Mouse (Mus musculus) lung, adult 18-20 months (tissue): Measurements from ENCODE around the gene Olfr351.

Source experiments
- DNase-seq, 2 experiments: peaks; one replicate each; pipeline ENCODE4 v3.0.0; 2022; ENCODE audit warnings: mixed read lengths in 2 of 2

Olfr351 gene

DNA sequence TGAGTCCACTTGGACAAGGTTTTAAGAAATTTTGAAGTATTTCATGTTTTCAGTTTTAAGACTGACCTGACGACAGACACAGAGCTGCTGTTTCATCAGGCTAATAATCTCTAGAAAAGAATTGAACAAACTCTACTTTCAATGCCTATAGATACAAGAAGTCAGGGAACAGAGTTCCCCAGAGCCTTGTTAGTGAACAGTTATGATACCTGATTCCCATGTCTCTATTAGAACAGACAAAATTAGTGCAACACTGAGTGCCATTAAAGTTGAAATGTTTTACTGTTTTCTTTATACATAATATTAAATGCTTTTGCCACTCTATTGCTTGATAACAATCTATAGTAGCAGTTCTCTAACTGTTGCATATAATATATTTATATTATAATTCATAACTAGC, at the start of gene Olfr351:
Gene Olfr351 (minus strand): TSS at position 101 of the 400 bp plus-strand sequence.
- no peak for DNase-seq

- DNase-seq = no peak
These were observed 42.9 kb upstream of the Olfr351 start, which contains the start of gene Olfr354 for GRCm38 (mm10) chr2:36905380-36905779. Gene Olfr354, plus strand, starts transcription at chr2:36905680.

DNA sequence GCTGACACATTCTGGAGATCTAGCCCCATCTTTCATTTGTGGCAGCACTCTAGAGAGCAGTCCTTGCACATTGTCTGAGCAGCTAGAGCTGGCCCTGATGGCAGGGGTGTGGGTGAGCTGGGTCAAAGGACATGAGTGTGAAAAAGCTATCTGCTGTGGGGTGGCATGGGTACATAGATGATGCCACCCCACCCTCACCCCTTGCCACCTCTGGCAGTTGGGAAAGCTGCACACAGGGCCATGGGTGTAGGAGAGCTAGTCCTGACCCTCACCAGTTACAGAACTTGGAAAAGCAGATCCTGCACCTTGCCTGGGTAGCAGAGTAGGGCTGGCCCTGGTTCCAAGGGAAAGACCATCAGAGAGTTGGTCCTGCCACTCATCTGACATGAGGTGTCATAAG, 34.7 kb upstream of the Olfr351 start:
- DNase-seq = no peak

- no peak for DNase-seq
These were observed 30.4 kb upstream of the Olfr351 start, which contains the start of gene Olfr353 for GRCm38 (mm10) chr2:36892836-36893235. Gene Olfr353, minus strand, starts transcription at chr2:36892936.

GRCm38 (mm10) chr2:36868160-36868559, 5.7 kb upstream of the Olfr351 start, which contains the start of gene Olfr352:
Gene Olfr352, plus strand, starts transcription at chr2:36868460.
- DNase-seq = no peak

DNA sequence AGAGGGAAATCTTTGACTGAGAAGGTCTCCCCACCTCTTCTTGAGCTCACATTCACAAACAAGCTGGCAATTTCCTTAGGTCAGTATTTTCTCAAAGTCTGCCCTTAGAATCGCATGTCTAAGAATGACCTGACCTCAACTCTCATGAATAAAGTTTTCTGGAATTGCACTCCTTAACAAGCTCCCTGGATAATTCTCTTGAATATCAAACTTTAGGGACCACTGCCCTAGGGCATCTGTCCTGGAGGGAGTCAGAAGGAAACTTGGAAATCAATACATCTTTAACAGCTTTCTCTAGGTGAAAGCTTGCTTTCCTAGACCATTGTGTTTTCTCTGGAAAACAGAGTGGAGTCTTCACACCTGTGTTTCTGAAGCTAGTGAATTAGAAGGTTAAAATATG, 16.4 kb downstream of the Olfr351 start, which contains the start of gene Olfr350:
Gene Olfr350 (plus strand): TSS at position 301 of the 400 bp plus-strand sequence.
- no peak for DNase-seq

GRCm38 (mm10) chr2:36816932-36817331, 45.5 kb downstream of the Olfr351 start, which contains the start of gene Olfr3:
Gene Olfr3, minus strand, starts transcription at chr2:36817032.
- DNase-seq = no peak
